Mouse (Mus musculus) embryonic fibroblast, embryonic 13.5 days (primary cell): ENCODE data around the gene Plcxd1. TPM values are rescaled to one million over a fixed set of nuclear protein-coding genes. Genes with fewer than 3 reads are reported as not detected.

Source experiments
- H3K27ac ChIP-seq: 2 replicates; pipeline ENCODE4 v1.5.1; 2012; ENCODE audit warnings: low read length, control low read depth, inconsistent platforms; ENCODE audit not compliant: insufficient read depth
- H3K4me1 ChIP-seq: 2 replicates; pipeline ENCODE4 v1.6.1; 2011; ENCODE audit warnings: low read length; ENCODE audit not compliant: control insufficient read depth, insufficient read depth
- H3K4me3 ChIP-seq: 2 replicates; pipeline ENCODE4 v1.5.1; 2011; ENCODE audit warnings: mild to moderate bottlenecking, control low read depth, low read length; ENCODE audit not compliant: insufficient read depth
- CTCF ChIP-seq: IDR thresholded peaks from 2 replicates; pipeline ENCODE4 v1.5.1; 2011; ENCODE audit warnings: mild to moderate bottlenecking, control low read depth, low read length, moderate library complexity, borderline replicate concordance; ENCODE audit not compliant: insufficient read depth
- POLR2A ChIP-seq: IDR thresholded peaks from 2 replicates; pipeline ENCODE4 v1.6.1; 2011; ENCODE audit warnings: low read depth, mild to moderate bottlenecking, control low read depth, low read length, moderate library complexity
- polyA plus RNA-seq: library from polyadenylated mRNA; stranded (reverse); fragments of >200 nt; gene quantifications from 2 replicates; pipeline ENCODE4 v1.2.4, GENCODE M21; 2011; ENCODE audit warnings: low read depth; ENCODE audit not compliant: missing spikeins, insufficient read length

Plcxd1 gene
- polyA plus RNA-seq, 1 experiment: 0.28 TPM

GRCm38 (mm10) chr5:110140424-110140823 is 40.7 kb downstream of the Plcxd1 start:
- TF ChIP-seq POLR2A (no peak), CTCF (no peak)
- Histone ChIP-seq H3K4me1 (0 out of 2 replicates have a peak, but pooled peaks cover 4% of the 10 kb centered on the region), H3K4me3 (no peak overlapping the region), H3K27ac (no peak overlapping the region)

- H3K27ac ChIP-seq: peak overlapping the region; percentile 69
- TF ChIP-seq CTCF (no peak), POLR2A (no peak)
- no peak overlapping the region for H3K4me3 ChIP-seq
- H3K4me1 ChIP-seq: no peaks in the 10 kb centered on the region
These were observed 42.5 kb downstream of the Plcxd1 start for GRCm38 (mm10) chr5:110142309-110142708.

DNA sequence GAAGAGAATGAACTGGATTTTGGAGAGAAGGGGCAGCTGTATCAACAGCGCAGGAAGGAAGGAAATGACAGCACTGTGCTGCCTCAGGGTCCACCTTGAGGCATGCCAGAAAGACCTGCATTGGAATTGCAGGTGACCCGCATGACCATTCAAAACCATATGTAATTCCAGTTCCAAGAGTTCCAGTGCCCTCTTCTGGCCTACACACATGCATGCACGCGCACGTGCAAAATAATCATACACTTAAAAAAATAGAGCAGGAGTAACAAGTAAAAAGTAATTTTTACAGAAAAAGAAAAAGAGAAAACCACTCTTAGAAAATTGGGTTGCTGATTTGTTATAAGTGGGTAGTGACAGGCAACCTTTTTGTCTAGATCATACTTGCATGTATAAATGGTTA is 43.2 kb downstream of the Plcxd1 start:
- Histone ChIP-seq H3K4me1 (no peaks in the 10 kb centered on the region), H3K27ac (peak overlapping the region; percentile 69), H3K4me3 (no peak overlapping the region)
- TF ChIP-seq POLR2A (no peak), CTCF (peak; percentile 29; the same call in 1 of the 2 replicates)

Other genes with a start within 250 kb of the Plcxd1 start
- 1.2 and 6.8 TPM in 2 replicates for gene Gm15446, start 176.6 kb upstream of the Plcxd1 start, polyA plus RNA-seq
- gene Zfp932, start 103.4 kb upstream of the Plcxd1 start, polyA plus RNA-seq: 10.3 and 18.8 TPM in 2 replicates
- 6.5 and 6.8 TPM in 2 replicates for gene Gm17655, start 27.5 kb upstream of the Plcxd1 start, polyA plus RNA-seq
- gene Gm35315, start 5.5 kb upstream of the Plcxd1 start, polyA plus RNA-seq: 1.4 and 1.9 TPM in 2 replicates
- gene Gtpbp6, start 8.2 kb downstream of the Plcxd1 start, polyA plus RNA-seq: 21.4 and 24.7 TPM in 2 replicates
- gene Zfp605, start 10.1 kb downstream of the Plcxd1 start, polyA plus RNA-seq: 8.3 and 9.4 TPM in 2 replicates
- gene Chfr, start 35.9 kb downstream of the Plcxd1 start, polyA plus RNA-seq: 35.8 and 38.1 TPM in 2 replicates
- 49.2 and 54.9 TPM in 2 replicates for gene Golga3, start 76.7 kb downstream of the Plcxd1 start, polyA plus RNA-seq
- gene Ankle2, start 131.0 kb downstream of the Plcxd1 start, polyA plus RNA-seq: 37.2 and 37.3 TPM in 2 replicates
- gene Pgam5, start 169.9 kb downstream of the Plcxd1 start, polyA plus RNA-seq: 47.7 and 52.0 TPM in 2 replicates
- gene Pxmp2, start 186.2 kb downstream of the Plcxd1 start, polyA plus RNA-seq: 2.8 and 3.3 TPM in 2 replicates
- gene Pole, start 186.3 kb downstream of the Plcxd1 start, polyA plus RNA-seq: 20.5 and 27.0 TPM in 2 replicates
- gene P2rx2, start 243.2 kb downstream of the Plcxd1 start, polyA plus RNA-seq: 0.32 TPM in 1 of 2 replicates, not detected in the other
- gene Lrcol1, start 244.8 kb downstream of the Plcxd1 start, polyA plus RNA-seq: not detected in 2 replicates